Mouse (Mus musculus): ENCODE results near the gene Gal.

DNA sequence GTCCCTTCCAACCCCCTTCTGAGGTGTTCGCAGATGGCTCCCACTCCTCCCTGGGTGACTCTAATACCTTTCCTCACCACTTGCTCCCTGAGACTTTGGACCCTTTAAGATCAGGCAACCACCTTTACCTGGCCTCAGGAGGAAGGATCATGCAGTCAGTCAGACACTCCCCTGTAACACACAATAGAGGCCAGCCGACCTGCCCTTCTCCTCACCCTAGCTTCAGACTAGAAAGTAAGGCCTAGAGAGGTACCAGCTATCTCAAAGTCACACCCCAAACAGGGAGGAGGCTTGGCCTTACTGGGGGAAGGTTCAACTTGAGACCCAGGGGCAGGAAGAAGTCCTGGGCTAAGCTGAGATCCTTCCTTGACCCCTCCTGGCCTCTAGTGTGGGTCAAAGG is 9.9 kb upstream of the Gal start:
- TF ChIP-seq CTCF (IDR thresholded peaks at IDR 0.05; ENCODE audit: borderline replicate concordance, insufficient read depth, low read length) (no peak), POLR2A (IDR thresholded peaks at IDR 0.05; ENCODE audit: low read depth, low read length) (no peak)

Measured in embryonic fibroblast, embryonic 13.5 days (primary cell).